Mouse (Mus musculus) naive thymus-derived CD4-positive, alpha-beta T cell, adult 2 months (primary cell): ENCODE results near the gene Kcna7.
"Not testable (repeated sequence)": the region's sequence is repeated elsewhere in the genome, so short reads cannot be mapped to it uniquely, and the experiment has no call there.

Experiments used
- DNase-seq: peaks from one replicate; pipeline ENCODE4 v3.0.0-alpha.2; 2011; ENCODE audit warnings: low read depth

Kcna7 gene

DNA sequence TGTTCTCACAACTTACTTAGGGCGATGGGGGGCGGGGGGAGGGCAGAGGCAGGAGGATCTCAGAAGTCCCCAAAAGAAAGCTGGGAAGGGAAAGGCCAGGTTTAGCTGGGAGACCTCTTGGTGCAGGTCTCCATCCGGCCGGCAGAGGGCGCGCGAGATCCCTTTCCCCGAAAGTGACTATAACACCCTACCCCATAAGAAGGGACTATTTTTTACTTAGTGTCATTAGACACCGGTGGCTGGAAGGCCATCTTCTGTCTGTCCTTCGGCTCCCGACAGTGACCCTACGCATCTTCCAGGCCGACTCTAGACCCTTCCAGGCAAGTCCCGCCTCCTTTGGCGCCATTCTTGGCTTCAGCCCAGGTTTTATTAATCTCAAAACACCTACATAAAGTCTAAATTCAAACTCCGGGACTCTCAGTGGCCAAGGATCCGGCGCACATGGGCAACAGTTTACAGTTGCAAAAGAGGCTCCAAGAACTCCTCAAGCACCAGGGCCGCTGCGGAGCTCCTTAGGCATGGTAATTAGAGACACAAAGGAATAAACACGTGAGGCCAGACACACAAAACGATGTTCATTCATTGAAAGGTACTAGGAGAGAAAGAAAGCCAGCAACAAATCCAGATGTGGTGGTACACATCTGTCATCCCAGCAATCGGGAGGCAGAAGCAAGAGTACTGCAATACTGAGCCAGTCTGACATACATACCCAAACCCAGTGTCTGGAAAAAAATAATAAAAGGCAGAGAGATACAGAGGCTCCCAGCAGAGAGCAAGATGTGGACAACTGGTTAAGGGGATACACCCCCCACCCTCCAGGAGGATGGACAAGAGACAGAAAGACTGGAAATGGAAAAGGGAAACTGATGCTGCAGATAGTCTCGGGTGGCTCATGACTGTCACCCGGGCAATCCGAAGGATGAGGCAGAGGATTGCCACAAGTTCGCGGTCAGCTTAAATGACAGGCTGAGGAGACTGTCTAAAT, at the start of gene Kcna7:
TSS of gene Kcna7 (plus strand) at position 563 of the 985 bp plus-strand sequence.
- DNase-seq, result peak; percentile 74

DNA sequence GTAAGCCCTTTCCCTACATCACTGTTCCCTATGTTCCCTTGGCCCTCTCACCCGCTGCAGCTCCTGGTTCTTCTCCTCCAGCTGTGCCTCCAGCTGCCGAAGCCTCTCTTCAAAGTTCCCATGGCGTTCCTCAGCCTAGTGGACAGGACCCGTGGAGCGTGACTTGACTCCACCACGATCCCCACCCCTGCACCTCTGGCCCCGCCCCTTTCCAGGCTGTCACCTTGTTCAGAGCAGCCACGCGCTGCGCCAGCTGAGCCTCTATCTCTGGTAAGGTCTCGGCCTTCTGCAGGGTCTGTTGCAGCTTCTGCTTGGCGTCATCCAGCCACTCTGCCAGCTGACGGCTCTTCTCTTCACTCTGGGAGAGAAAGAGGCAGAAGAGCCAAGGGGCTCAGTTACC, 49.4 kb upstream of the Kcna7 start:
- no peak for DNase-seq

DNA sequence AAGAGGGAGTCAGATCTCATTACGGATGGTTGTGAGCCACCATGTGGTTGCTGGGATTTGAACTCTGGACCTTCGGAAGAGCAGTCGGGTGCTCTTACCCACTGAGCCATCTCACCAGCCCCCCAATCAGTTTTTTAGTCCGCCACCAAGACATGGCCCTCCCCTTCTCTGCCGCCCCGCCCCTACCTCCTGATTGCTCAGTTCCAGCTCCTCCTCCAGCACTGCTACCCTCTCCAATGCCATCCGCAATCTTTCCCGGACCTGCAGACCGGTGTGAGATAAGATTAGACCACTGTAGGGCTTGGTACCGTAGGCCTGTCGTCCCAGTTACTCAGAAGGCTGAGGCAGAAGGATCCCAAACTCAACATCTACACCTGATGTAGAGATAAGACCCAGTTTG, 46.4 kb upstream of the Kcna7 start:
- DNase-seq, result not testable (repeated sequence)

DNA sequence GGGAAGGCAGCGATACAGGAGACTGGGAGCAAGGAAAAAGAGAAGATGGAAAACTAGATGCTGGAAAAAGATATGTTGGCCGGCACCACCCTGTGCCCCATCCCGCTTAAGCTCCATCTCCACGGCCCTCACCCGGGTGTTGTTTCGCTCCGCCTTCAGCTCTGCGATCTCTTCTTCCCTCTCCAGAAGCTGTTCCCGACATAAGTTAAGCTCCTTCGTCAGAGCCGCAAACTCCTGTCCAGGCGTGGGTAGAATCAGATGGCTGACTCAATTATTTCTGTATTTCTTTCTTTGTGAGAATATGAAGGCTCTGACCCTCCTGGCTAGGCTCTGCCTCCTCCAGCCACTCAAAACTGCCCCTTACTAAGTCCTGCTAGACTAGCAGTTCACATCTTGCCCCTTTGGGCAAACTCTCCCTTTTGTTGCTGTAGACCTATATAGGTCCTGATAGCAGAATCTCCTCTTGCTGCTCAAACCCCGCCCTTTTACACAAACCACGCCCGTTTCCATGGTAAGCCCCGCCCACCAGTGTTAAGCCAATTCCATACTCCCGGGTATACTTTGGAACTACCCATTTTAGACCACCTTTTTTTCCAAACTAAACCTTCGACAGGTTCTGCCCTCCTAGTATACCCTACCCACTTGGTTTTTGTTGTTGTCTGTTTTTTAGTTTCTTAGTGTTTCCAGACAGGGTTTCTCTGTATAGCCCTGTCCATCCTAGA, 44.9 kb upstream of the Kcna7 start:
- no peak for DNase-seq

DNA sequence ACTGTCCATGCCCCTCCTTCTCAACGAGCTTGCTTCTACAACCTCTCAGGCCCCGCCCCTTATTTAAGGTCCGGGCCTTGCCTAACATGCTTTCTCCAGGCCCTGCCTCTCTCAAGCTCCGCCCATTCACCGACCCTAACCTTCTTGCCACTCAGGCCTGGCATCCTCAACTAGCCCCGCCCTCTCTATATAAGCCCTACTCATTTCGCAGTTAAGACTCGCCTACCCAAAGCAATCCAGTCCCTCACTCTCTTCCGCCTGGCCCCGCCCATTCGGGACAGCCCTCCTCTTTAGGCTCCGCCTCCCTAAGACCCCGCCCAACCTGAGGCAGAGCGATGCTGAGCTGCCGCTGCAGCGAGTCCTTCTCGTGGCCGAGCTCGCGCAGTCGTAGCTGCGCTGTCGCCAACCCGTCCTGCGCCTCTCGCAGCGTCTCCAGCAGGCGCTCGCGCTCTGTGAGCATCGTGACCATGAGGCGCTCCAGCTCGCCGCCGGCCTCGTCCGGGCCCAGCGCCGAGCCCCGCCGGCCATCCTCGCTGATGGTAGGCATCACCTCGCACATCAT, 44.1 kb upstream of the Kcna7 start:
- DNase-seq, result peak; percentile 90

DNA sequence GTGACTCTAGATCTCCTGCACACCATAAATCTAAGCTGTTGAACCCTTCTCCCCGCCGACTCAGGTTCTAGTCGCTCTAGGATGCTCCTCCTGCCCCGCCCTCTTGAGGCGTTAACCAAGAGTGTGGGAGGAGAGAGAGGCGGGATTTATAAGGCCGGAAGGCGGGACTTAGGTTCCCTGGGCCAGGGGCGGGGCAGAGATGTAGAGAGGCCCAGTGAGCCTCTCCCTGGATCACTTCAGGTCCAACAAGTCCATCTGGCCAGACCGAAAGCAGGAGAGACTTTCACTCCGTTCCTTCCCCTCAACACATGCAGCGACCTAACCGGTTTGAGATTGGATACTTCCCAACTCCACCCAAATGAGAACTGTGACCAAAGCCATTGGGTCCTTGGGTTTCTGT, 42.7 kb upstream of the Kcna7 start:
- peak; percentile 76 for DNase-seq

DNA sequence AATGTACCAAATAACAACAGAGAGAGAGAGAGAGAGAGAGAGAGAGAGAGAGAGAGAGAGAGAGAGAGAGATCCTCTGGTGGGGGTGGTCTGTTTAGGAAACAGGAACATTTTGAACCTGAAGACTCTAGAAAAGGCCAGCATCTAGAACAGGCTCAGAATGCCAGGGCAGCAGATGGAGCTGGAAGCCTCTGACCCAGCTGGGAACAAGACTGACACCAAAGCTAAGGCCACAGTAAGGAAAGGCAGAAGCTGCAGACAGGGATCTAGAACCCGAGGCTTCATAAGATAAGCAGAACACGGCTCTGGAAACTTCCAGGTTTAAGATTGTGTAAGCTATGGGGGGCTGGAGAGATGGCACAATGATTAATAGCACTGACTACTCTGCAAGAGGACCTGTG, 41.5 kb upstream of the Kcna7 start:
- DNase-seq, result no peak

DNA sequence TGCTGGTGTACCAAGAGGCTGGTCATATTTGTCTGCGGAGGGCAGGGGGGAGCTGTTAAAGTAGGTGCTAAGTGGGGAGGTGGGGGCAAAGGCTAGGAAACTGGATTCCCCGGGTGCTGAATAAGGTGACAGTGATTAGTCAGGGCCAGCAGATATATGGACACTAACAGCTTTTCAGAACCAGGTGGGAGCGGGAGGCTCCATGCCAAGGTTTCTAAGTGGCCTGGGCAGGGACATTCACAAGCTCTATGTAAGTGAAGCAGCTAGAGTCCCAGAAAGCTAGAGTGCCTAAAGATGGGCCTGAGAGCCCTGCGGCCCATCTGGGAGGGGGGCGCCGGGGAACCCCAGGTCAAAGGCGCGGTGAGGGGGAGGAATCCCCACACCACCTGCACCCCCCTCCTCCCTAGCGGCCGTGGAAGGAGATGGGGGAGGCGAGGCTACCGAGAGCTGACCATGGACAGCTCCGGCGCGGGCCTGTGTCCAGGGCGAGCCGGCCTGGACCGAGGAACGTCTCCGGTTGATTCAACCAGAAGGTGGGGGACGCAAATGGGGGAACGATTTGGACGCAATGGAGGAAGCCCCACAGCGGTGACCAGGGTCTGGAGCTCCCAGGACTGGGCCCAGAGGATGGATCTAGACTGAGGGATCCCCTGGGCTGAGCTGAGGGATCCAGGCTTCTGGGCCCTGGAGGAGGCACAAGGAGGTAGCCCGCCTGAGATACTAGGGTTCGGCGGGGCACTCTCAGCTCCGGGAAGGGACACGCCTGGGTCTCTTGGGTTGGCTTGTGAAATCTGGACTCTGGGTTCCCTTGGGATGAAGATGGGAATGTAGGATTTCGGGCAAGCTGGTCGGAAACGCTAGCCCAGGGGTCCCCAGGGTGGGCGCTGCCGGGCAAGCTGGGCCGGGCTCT, 39.5 kb upstream of the Kcna7 start:
- peak; percentile 44 for DNase-seq

DNA sequence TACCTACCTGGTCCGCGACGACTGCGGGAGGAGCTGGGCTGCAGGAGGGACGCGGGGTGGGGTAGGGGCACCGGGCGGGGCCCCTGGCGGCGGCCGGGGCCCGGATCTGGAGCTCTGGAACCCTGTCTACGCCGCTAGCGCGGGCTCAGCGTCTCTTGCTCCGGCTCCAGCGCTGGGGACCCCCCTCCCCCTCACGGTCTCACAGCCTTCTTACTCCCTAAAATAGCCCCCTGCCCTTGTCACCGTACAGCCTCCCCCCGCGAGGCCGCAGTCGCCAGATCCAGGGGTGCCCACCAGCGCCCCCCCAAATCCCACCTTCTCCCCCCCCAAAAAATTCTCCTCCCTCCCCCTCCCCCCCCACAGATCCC, 38.8 kb upstream of the Kcna7 start, which contains the start of gene Ppfia3:
TSS of gene Ppfia3 (minus strand) at position 368 of the 368 bp plus-strand sequence.
- no peak for DNase-seq

DNA sequence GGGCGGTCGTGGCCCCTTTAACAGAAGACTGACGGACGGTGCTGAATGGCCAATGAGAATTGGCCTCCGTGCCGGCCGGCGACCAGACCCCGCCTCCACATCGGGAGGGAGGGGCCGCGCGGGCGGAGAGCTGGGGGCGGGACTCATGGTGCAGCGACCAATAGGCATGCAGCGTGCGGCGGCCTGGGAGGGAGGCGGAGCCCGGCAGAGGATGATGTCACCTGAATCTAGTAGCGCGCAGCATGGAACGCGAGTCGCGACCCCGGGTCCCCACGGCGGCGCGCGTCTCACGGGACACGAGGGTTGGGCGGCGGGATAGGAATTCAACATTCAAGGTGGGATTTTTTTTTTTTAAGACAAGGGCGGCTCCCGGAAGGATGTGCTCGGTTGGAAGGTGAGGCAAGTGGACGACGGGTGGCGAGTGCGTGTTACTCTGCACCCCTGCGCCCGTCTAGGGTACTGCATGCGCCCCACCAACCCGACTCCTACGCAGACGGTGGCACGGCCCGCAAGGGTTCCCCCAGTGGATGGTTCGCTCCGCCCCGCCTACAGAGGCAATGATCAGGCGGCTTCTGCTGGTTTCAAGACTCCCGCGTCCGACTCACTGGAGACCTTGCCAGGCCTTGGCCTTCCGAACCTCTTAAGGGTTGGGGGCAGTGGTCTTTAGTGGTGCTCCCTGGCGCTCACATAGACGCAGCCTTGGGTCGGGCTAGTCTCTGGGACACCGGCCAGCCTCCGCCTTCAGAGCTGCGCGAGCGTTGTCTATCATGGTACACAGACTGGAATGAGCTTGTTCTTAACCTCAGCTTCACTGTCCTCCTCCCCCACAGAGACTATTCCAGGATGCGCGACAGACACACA, 38.2 kb upstream of the Kcna7 start:
- DNase-seq, result peak; percentile 97

DNA sequence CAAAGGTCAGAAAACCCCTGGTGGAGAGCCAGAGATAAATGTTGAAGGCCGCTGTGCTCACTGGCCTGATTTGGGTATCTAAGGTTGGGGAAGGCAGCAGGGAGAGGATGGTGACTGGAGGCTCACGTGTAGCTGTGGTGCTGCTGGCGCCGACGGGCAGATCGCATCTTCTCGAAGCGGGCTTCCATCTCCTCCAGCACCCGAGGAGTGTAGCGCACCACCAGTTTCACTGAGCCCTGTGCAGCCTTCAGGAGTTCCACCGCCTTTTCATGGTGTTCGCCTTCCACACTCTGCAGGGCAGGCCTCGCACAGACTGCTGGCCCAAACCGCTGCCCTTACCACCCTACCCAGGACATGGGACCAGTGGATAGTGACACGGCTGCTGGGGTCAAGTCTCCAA, 37.3 kb upstream of the Kcna7 start:
- no peak for DNase-seq

DNA sequence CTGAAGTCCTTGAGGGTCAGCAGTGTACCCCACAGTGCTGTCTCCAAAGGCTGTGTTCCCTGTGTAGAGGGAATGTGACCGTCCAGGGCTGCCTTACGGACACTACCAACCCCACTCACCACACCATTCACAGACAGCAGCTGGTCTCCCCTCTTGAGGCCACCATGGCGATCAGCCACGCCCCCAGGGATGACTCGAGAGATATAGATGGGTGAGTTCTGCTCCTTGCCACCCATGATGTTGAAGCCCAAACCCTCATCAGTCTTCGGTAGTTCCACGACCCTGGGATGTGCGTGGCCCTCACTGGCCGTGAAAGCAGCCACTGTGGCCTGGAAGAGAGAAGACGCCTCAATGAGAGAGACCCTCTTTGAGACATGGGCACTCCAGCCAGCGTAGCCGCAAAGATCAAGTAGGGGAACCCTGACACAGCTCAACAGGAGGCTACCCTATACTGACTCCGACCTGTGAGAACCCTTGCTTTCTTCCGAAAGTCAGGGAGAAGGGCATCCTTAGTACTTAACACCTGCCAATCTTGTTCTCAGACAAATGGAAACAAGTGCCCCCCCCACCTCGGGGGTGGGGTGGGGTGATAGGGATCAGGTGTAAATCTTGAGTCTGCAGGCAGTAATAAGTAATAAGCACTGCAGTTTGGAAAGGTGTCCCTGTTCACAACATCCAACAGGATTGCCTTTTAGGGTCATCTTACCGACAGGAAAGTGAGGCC, 36.3 kb upstream of the Kcna7 start:
- peak; percentile 33 for DNase-seq

DNA sequence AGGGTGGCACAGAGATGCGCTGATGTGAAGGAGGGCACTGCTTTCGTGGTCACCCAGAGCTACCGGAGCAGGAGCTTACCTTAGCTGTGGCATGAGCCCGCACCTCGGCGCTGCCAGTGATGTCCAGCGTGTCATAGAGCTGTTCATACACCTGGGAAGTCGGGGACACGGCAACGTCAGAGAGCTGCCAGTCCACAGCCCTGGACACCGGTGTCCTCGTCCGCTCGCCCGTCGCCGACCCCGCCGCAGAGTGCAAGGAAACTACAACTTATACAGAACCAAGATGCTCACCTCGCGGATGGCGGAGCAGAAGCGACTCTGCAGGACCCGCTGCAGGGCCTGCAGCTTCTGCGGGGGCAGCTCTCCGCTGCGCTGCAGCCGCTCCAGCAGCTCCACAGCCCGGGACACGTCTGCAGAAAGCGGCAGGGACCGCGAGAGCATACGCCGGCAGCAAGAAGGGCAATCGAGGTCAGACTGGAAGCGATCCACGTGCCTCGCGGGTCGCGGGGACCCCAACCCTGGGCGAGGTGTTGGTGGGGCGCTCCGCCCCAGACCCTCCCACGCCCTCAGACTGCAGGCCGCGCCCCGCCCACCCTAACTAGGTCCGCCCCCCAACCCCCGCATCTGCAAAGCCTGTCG, 35.5 kb upstream of the Kcna7 start:
- DNase-seq, result no peak

DNA sequence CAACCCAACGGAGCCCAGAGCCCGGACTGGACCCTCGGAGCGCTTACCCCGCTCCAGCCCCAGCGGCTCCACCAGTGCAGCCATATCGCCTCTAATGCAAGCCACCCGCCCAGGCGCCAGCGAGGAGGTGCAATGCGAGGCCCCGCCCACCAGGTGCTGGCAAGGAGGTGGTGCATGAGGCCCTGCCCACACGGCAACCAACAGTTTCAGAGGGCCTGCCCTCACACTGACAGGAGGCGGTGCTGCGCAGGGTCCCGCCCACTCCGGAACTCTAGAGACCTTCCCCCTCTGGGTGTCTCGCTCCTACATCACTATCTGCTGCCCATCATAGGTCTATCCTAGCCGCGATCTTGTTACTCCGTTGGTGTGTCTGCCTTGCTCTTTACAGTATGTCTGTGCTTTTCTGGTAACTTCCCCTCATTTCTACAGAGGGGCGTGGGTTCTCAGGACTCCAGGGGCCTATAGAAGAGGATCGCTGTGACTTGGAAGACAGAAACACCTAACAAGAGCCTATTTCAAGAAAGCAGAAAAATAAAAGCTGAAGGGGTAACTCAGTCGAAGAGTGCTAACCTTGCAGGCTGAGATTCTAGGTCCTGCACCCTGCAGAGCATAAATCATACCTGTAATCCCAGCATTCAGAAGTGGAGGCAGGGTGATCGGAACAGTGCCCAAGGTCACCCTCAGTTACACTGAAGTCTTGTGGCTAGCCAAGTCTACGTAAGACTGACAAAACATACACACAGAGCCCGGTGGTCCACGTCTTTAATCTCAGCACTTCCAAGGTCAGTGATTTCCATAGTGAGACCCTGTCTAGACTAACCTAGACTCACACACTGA, 34.8 kb upstream of the Kcna7 start, which contains the start of gene Lin7b:
TSS of gene Lin7b (minus strand) at position 109 of the 837 bp plus-strand sequence.
- peak; percentile 92 for DNase-seq

DNA sequence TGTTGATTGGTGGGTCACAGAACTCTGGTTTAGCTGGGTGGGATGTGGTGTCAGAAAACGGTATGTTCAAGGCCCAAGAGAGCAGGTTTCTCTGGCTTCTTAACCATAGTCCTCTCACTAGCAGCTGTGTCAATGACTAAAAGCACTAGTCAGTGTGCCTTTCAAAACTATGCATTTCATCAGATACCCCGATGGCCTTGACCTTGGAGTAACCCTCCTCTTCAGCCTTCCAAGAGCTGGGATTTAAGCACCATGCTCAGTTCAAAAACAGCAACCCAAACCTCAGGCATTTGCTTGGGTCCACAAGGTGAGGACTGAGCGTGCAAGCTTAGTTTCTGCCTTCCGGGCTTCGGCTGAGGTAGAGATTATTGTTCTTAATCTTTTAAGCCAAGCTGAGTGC, 33.1 kb upstream of the Kcna7 start:
- no peak for DNase-seq

DNA sequence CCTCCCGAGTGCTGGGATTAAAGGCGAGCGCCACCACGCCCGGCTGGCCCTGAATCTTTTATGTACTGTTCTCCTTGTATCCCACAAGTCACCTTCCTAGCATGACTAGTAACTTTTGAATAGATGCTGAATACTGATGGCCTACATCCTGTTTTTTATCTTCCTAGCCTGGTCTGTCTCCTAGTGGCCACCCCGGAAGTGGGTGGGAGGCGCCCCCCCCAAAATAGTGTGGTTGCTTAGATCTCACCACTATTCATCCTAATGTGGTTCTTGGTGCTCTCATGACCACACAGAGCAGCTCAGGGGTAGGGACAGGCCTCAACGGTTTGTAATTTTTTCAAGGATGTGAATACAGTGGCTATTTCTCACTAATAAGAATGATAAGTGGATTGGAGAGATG, 30.8 kb upstream of the Kcna7 start:
- no peak for DNase-seq

DNA sequence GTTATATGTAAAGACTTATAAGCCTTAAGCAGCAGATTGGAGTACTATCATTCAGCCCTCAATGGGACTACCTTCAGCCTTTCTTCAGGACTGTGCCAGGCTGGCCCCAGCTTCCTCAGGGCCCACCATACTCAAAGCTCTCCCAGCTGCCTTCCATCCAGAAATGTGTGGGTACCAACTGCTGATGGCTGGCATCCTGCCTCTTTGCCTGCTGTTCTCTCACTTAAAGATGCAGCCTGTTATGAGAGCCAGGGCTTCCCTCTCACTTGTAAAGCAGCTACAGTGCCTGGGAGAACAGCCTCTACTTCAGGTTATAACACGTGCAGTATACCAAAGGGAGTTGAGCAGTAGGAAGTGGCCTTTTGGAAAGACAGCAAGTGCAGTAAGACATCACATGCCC, 29.4 kb upstream of the Kcna7 start:
- DNase-seq, result no peak

DNA sequence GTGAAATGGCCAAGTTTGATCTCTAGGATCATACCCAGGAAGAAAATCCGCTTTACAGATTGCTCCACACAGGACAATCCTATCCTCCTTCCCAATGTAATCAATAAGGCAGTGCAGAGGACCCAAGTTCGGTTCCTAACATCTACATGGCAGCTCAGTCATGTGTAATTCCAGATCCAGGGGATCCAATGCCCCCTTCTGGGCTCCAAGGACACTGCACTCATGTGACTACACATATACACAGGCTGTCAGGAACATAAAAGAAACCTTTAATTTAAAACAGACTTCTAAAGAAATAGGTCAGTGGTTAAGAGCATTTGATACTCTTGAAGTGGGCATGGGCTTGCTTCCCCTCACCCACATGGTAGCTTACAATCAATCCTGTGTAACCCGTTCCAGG, 19.4 kb upstream of the Kcna7 start:
- no peak for DNase-seq

DNA sequence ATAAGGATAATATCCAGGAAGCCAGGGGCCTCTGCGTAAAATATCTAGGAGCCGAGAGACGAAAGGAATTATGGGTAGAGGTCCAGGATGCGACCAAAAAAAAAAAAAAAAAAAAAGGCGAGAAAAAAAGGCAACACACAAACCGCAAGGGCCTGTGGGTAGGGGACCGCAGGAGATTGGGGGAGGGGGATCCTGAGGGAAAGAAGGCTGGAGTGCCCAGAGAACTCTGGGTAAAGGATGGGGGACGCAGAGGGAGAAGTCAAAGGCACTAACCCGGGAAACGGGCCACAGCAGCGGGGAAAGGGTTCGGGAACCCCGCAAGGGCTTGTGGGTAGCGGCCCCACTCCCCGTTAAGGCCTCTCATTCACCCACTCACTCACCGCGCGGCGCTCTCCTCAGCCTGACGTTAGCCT, 10.3 kb upstream of the Kcna7 start:
- DNase-seq, result no peak
